Mouse (Mus musculus) heart, postnatal 0 days (tissue): ENCODE data around the gene Ccr4.

ENCODE experiments used
- CTCF ChIP-seq: IDR thresholded peaks from 2 replicates; pipeline ENCODE4 v1.5.1; 2016; ENCODE audit warnings: antibody characterized with exemption, control low read depth, low read depth
- EP300 ChIP-seq: IDR thresholded peaks from 2 replicates; pipeline ENCODE4 v1.6.1; 2016; ENCODE audit warnings: antibody characterized with exemption, low read depth

- TF ChIP-seq CTCF (no peak), EP300 (no peak)
These were observed 37.8 kb downstream of the Ccr4 start for GRCm38 (mm10) chr9:114466871-114467270.
